Mouse (Mus musculus) CD8-positive naive resting alpha-beta T cell, adult 57 days (primary cell): ENCODE measurements around the gene Rnaset2b. TPM values are rescaled to one million over a fixed set of nuclear protein-coding genes. Genes with fewer than 3 reads are reported as not detected.

Source experiments
- total RNA-seq: library from RNA; stranded (reverse); gene quantifications from one replicate; pipeline ENCODE4 v1.2.4, GENCODE M21; 2023

The Rnaset2b gene
- 380 TPM for total RNA-seq

DNA sequence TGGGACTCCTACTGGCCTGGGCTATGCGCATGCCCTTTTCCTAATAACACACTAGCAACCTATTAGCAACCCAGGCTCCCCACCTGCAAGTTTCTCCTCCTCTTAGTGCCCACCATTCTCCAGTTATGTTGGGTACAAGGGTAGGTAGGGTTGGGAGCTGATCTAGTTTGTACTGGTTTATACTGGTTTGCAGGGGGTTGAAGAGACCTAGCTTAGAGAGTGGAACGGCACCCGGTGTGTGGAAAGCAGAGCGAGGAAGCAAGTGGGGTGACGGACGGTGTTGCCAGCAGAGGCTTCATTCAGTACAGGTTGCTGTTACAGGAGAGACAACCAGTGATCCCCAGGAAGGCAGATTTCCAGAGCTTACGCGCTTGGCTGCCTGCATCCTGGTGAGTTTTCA, at the start of gene Rnaset2b:
TSS of gene Rnaset2b (plus strand) at position 301 of the 400 bp plus-strand sequence.

GRCm38 (mm10) chr17:6947984-6948768, 22.3 kb upstream of the Rnaset2b start, which contains the start of gene Rsph3b:
TSS of gene Rsph3b (minus strand) at chr17:6948682.

GRCm38 (mm10) chr17:6960776-6961175, 9.7 kb upstream of the Rnaset2b start, which contains the start of gene Tagap1:
TSS of gene Tagap1 (minus strand) at chr17:6961156.

DNA sequence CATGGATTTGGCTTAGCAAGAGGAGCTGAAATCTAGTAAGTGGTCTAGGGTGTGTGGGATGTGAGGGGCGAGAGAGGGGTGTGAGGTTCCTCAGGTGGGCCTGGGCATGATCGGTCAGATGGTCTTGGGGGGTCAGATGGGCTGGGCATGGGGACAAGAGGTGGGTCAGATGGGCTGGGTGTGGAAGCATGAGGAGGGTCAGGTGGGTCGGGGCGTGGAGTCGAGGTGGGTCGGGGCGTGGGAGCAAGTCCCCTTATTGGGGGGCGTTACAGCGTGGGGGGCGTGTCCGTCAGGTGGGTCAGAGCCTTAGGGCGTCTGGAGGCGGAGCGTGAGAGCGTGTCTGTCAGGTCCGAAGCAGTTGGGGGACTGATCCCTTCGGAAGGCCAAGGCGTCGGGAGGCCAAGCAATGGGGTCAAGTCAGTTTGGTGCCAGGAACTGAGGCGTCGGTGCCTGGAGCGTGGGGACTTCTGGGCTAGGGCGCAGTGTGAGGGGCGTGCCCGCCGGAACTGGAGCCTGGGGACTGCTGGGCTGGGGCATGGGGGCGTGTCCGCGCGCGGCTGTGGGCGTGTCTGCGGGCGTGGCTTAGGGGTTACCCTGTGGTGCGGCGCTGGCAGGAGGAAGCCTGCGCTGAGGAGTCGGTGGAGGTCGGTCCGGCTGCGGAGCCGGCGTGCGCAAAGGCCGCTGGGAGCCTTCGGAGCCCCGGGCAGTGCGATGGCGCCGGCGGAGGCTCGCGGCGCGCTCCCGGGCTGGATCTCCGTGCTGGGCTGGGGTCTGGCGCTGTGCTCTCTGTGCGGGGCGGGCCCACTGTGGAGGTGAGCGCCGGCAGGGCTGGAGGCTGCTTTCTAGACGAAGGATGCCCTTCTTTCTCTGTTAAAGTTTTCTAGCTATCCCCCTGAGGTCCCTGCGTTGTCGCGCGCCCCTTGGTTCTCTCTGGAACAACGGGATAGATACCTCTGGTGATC, 8.1 kb downstream of the Rnaset2b start, which contains the start of gene Gm49721:
TSS of gene Gm49721 (plus strand) at position 618 of the 962 bp plus-strand sequence.

DNA sequence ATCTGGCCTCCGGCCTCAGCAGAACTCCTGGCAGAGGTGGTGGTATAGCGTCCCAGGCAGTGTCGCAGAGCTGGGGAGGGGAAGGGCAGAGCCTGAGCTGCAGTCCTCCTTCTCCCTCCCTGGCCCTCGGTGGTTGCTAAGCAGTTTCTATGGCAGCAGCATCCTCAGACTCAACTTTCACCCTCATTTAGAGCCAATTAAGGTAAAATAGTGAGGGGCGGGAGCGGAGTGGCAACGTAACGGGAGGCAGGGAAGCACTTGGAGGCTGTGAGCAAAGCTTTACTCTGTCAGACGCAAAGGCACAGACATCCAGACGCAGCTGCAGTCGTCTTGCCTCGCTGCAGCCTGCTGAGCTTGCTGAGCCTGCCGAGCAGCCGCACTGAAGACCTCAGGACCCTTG, 54.8 kb downstream of the Rnaset2b start, which contains the start of gene Gm1604a:
TSS of gene Gm1604a (plus strand) at position 312 of the 400 bp plus-strand sequence.

Other genes with a start within 250 kb of the Rnaset2b start
- 353 TPM for gene Ezr, start 187.8 kb upstream of the Rnaset2b start, total RNA-seq
- 12.1 TPM for gene Rsph3b, start 22.0 kb upstream of the Rnaset2b start, total RNA-seq
- 121 TPM for gene Tagap1, start 9.5 kb upstream of the Rnaset2b start, total RNA-seq
- gene Gm49721, start 8.3 kb downstream of the Rnaset2b start, total RNA-seq, result 3.4 TPM
- not detected for gene Gm1604a, start 54.9 kb downstream of the Rnaset2b start, total RNA-seq
- 7.8 TPM for gene Rps6ka2, start 199.5 kb downstream of the Rnaset2b start, total RNA-seq